Mouse (Mus musculus): ENCODE results near the gene Map10. TPM values are rescaled to one million over a fixed set of nuclear protein-coding genes. Genes with fewer than 3 reads are reported as not detected.

Gene Map10
- total RNA-seq (2014; fragmentation: Nextera tagmentation) (not detected in 2 replicates), total RNA-seq (2017) (0.05 and 0.06 TPM in 2 replicates), polyA plus RNA-seq (2012) (not detected in 2 replicates)

DNA sequence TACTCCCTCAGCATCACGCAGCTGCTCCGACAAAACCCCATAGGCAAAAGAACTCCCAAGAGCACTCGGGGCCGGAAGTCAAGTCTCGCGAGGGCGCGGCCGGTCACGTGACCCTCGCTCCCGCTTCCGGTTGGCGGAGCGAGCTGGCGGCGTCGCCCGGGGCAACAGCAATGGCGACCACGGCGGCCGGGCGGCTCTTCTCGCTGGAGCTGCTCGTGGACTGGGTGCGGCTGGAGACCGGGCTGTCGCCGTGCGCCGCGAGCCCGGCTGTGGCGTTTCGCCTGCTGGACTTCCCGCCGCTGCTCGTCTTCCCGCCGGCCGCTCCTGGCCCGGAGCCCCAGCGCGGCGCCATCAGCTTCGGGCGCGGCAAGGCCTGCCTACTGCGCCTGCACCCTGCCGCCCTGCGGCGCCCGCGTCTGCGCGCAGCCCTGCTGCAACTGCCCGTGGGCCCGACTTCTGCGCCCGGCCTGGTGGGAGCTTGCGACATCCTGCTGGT, at the start of gene Map10:
Gene Map10, plus strand, starts transcription at position 119 of the 496 bp plus-strand sequence.
- ATAC-seq (ENCODE audit: extremely low read depth, insufficient number of reproducible peaks, low FRiP score, poor library complexity, severe bottlenecking), result no peak

DNA sequence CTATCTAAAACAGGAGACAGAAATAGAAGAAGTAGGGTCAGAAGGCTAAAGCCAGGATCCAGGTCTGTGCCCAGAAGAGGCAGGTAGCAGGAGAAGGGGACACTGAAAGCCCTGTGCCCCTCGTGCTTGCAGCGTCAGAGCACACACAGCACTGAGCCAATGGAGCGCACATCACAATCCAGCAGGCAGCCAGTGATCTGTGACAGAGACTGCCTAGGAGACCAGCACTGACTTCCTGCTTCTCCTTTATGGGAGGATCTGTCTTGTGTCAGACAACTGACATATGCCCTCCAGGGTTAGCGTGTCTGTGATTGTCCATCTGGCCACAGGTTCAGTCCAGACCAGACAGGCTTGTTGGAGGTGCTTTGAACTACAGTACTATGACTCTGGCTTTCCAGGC, 49.3 kb upstream of the Map10 start:
- no peaks in the 10 kb centered on the region for H3K27me3 ChIP-seq (ENCODE audit: insufficient read depth, low read length)
- no peak for DNase-seq (ENCODE audit: low spot score)
- H3K36me3 ChIP-seq (replicated peaks), result no peaks in the 10 kb centered on the region
- TF ChIP-seq GATA2 (IDR thresholded peaks at IDR 0.05; ENCODE audit: borderline replicate concordance, low read depth, low read length), result no peak
- TF ChIP-seq GATA1 (IDR thresholded peaks at IDR 0.05; ENCODE audit: borderline replicate concordance, low read length), result no peak
- no peak for TF ChIP-seq CTCF (IDR thresholded peaks at IDR 0.05; ENCODE audit: low read depth, low read length)
- no peak for TF ChIP-seq POLR2AphosphoS5 (IDR thresholded peaks at IDR 0.05; ENCODE audit: insufficient replicate concordance, low read depth, low read length)
- TF ChIP-seq TAL1 (conservative IDR thresholded peaks at IDR 0.05; ENCODE audit: low read depth, low read length), result no peak
- peaks cover 96% of the 10 kb centered on the region for H3K9me3 ChIP-seq (replicated peaks)
- H3K4me3 ChIP-seq (ENCODE audit: low read depth, low read length), result no peak overlapping the region
- ATAC-seq (ENCODE audit: extremely low read depth, insufficient number of reproducible peaks, low FRiP score, poor library complexity, severe bottlenecking), result no peak
- H3K4me1 ChIP-seq (ENCODE audit: insufficient read depth, low read depth, low read length), result no peaks in the 10 kb centered on the region

More for the DNA sequence above, at the start of gene Map10:
- Histone ChIP-seq H3K36me3 (replicated peaks) (no peaks in the 10 kb centered on the region), H3K9me3 (replicated peaks) (peaks cover 67% of the 10 kb centered on the region), H3K4me3 (ENCODE audit: low read depth, low read length) (peak within 1 kb of the TSS; percentile 2; the same call in 1 of the 2 replicates), H3K27me3 (ENCODE audit: insufficient read depth, low read length) (no peaks in the 10 kb centered on the region), H3K4me1 (ENCODE audit: insufficient read depth, low read depth, low read length) (no peaks in the 10 kb centered on the region)
- DNase-seq (ENCODE audit: low spot score), result no peak
- no peak for TF ChIP-seq POLR2AphosphoS5 (IDR thresholded peaks at IDR 0.05; ENCODE audit: insufficient replicate concordance, low read depth, low read length)
- no peak for TF ChIP-seq GATA2 (IDR thresholded peaks at IDR 0.05; ENCODE audit: borderline replicate concordance, low read depth, low read length)
- TF ChIP-seq GATA1 (IDR thresholded peaks at IDR 0.05; ENCODE audit: borderline replicate concordance, low read length), result no peak
- TF ChIP-seq TAL1 (conservative IDR thresholded peaks at IDR 0.05; ENCODE audit: low read depth, low read length), result no peak
- no peak for TF ChIP-seq CTCF (IDR thresholded peaks at IDR 0.05; ENCODE audit: low read depth, low read length)

DNA sequence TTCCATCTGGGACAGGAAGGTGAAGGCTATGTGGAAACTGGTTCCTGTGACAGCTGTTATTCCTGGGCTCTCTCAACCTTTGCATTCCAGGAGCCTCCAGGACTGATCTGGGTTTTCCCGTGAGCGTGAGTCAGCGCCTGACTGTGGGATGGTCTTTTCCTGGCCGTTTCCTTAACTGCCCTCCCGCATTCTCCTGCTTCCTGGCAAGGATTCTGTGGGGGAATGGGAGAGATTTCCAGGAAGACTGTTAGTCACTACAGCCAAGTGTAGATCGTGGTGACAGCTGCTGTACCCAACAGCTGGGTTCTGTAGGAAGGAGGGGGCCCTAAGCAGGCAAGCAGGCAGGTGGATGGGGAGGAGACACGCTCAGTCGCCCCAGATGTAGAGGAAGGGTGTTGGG, 45.3 kb upstream of the Map10 start:
- Histone ChIP-seq H3K4me1 (ENCODE audit: insufficient read depth, low read depth, low read length) (no peaks in the 10 kb centered on the region), H3K4me3 (ENCODE audit: low read depth, low read length) (no peak overlapping the region), H3K9me3 (replicated peaks) (peaks cover 81% of the 10 kb centered on the region), H3K27me3 (ENCODE audit: insufficient read depth, low read length) (no peaks in the 10 kb centered on the region), H3K36me3 (replicated peaks) (no peaks in the 10 kb centered on the region)
- ATAC-seq (ENCODE audit: extremely low read depth, insufficient number of reproducible peaks, low FRiP score, poor library complexity, severe bottlenecking) (no peak), DNase-seq (ENCODE audit: low spot score) (no peak)
- TF ChIP-seq CTCF (IDR thresholded peaks at IDR 0.05; ENCODE audit: low read depth, low read length) (no peak), GATA1 (IDR thresholded peaks at IDR 0.05; ENCODE audit: borderline replicate concordance, low read length) (no peak), GATA2 (IDR thresholded peaks at IDR 0.05; ENCODE audit: borderline replicate concordance, low read depth, low read length) (no peak), TAL1 (conservative IDR thresholded peaks at IDR 0.05; ENCODE audit: low read depth, low read length) (no peak), POLR2AphosphoS5 (IDR thresholded peaks at IDR 0.05; ENCODE audit: insufficient replicate concordance, low read depth, low read length) (no peak)

DNA sequence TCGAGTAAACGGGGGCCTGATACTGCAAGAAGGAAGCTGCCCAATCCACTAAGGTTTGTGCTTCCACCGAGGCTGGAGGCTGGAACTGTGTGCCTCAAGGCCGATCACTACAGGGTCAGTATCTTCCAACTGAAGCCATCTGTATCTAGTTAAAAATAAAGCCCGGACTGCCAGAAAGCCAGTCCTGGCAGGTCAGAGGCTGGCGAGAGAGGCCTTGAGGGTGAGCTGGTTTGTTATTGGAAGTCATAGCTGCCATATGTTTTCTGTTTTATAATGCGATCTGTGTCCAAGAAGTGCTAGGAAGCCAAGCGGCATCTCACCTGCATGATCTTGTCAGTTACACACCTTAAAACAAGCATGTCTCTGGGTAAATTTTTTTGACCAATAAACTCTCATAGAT, 43.2 kb upstream of the Map10 start:
- no peak for TF ChIP-seq TAL1 (conservative IDR thresholded peaks at IDR 0.05; ENCODE audit: low read depth, low read length)
- no peak for TF ChIP-seq GATA2 (IDR thresholded peaks at IDR 0.05; ENCODE audit: borderline replicate concordance, low read depth, low read length)
- no peak for TF ChIP-seq CTCF (IDR thresholded peaks at IDR 0.05; ENCODE audit: low read depth, low read length)
- no peak for TF ChIP-seq POLR2AphosphoS5 (IDR thresholded peaks at IDR 0.05; ENCODE audit: insufficient replicate concordance, low read depth, low read length)
- TF ChIP-seq GATA1 (IDR thresholded peaks at IDR 0.05; ENCODE audit: borderline replicate concordance, low read length), result no peak
- no peak for ATAC-seq (ENCODE audit: extremely low read depth, insufficient number of reproducible peaks, low FRiP score, poor library complexity, severe bottlenecking)

DNA sequence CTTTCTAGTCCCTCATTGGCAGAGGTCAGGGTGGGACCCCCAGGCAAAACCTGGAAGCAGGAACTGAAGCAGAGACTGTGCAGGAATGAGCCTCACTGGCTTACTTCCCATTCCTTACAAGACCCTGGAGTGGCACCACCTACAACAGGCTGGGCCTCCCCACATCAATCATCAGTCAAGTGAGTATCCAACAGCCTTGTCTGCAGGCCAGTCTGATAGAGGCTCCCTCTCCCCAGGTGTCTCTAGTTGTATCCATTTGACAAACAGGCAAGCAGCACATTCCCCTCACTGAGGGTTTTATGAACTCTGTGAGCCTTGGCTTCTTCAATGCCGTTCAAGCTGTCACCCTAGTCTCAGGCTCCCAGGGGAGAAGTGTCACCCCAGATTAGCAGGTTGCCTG, 40.8 kb upstream of the Map10 start:
- Histone ChIP-seq H3K4me3 (ENCODE audit: low read depth, low read length) (no peak overlapping the region), H3K36me3 (replicated peaks) (no peaks in the 10 kb centered on the region), H3K4me1 (ENCODE audit: insufficient read depth, low read depth, low read length) (no peaks in the 10 kb centered on the region), H3K27me3 (ENCODE audit: insufficient read depth, low read length) (no peaks in the 10 kb centered on the region), H3K9me3 (replicated peaks) (peaks cover 37% of the 10 kb centered on the region)
- no peak for TF ChIP-seq TAL1 (conservative IDR thresholded peaks at IDR 0.05; ENCODE audit: low read depth, low read length)
- no peak for TF ChIP-seq POLR2AphosphoS5 (IDR thresholded peaks at IDR 0.05; ENCODE audit: insufficient replicate concordance, low read depth, low read length)
- TF ChIP-seq GATA2 (IDR thresholded peaks at IDR 0.05; ENCODE audit: borderline replicate concordance, low read depth, low read length), result no peak
- TF ChIP-seq GATA1 (IDR thresholded peaks at IDR 0.05; ENCODE audit: borderline replicate concordance, low read length), result no peak
- TF ChIP-seq CTCF (IDR thresholded peaks at IDR 0.05; ENCODE audit: low read depth, low read length), result no peak
- DNase-seq (ENCODE audit: low spot score) (no peak), ATAC-seq (ENCODE audit: extremely low read depth, insufficient number of reproducible peaks, low FRiP score, poor library complexity, severe bottlenecking) (no peak)

More for the DNA sequence above, 43.2 kb upstream of the Map10 start:
- H3K4me3 ChIP-seq (ENCODE audit: low read depth, low read length), result no peak overlapping the region
- no peaks in the 10 kb centered on the region for H3K27me3 ChIP-seq (ENCODE audit: insufficient read depth, low read length)
- peaks cover 62% of the 10 kb centered on the region for H3K9me3 ChIP-seq (replicated peaks)
- H3K4me1 ChIP-seq (ENCODE audit: insufficient read depth, low read depth, low read length), result no peaks in the 10 kb centered on the region
- H3K36me3 ChIP-seq (replicated peaks), result no peaks in the 10 kb centered on the region
- DNase-seq (ENCODE audit: low spot score), result no peak

DNA sequence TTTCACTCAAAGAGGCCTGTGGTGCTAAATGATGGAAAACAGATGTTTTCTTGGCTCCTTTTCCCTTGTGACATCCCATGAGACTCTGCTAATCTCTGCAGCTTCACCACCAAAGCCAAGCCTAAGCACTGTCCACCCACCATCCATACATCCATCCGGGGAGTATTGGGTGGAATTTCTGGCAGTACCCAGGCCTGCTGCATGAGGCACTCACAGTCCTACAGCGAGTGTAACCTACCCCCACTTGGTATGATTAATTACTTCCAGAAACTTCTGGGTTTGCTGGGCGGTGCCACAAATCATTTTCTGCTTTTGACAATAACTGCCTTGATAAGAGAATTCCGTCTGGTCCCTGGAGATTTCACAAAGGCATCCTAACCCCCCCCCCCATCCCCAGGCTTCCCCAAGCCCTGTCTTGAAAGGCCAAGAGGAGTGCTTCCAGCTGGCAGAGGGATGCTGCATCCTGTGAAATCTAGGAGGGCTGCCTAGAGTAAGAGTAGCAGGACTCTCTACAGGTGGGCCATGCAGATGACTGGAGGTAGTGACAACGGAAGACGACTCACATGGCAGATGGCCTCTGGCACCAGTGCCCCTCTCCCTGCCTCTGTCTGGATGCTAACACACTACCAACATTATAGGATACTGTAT, 31.1 kb upstream of the Map10 start:
- Histone ChIP-seq H3K4me3 (ENCODE audit: low read depth, low read length) (no peak overlapping the region), H3K27me3 (ENCODE audit: insufficient read depth, low read length) (no peaks in the 10 kb centered on the region), H3K9me3 (replicated peaks) (peaks cover 63% of the 10 kb centered on the region), H3K4me1 (ENCODE audit: insufficient read depth, low read depth, low read length) (no peaks in the 10 kb centered on the region), H3K36me3 (replicated peaks) (no peaks in the 10 kb centered on the region)
- no peak for TF ChIP-seq POLR2AphosphoS5 (IDR thresholded peaks at IDR 0.05; ENCODE audit: insufficient replicate concordance, low read depth, low read length)
- no peak for DNase-seq (ENCODE audit: low spot score)
- ATAC-seq (ENCODE audit: extremely low read depth, insufficient number of reproducible peaks, low FRiP score, poor library complexity, severe bottlenecking), result no peak

Data from G1E (cell line).